Mouse (Mus musculus) heart, postnatal 0 days (tissue): ENCODE data around the gene Tjp3.

Experiments used
- CTCF ChIP-seq: IDR thresholded peaks from 2 replicates; pipeline ENCODE4 v1.5.1; 2016; ENCODE audit warnings: antibody characterized with exemption, control low read depth, low read depth
- EP300 ChIP-seq: IDR thresholded peaks from 2 replicates; pipeline ENCODE4 v1.6.1; 2016; ENCODE audit warnings: antibody characterized with exemption, low read depth

GRCm38 (mm10) chr10:81303761-81304160 is 12.4 kb upstream of the Tjp3 start:
- no peak for TF ChIP-seq CTCF
- TF ChIP-seq EP300, result no peak
